Mouse (Mus musculus) CD4-positive, CD25-positive, alpha-beta regulatory T cell, adult 4 months (primary cell): ENCODE measurements around the gene Stra6l. TPM values are rescaled to one million over a fixed set of nuclear protein-coding genes. Genes with fewer than 3 reads are reported as not detected.

ENCODE experiments used
- ATAC-seq: one replicate; pipeline ENCODE4 v1.8.0; 2017
- polyA plus RNA-seq, 2 experiments: library from polyadenylated mRNA; unstranded; fragments of 100-300 nt; shearing (Covaris generic); gene quantifications; one replicate each; pipeline ENCODE4 v1.2.1; 2017

The Stra6l gene
- polyA plus RNA-seq, 2 experiments from 2014 or later = 0.27 TPM; not detected in 1

GRCm38 (mm10) chr4:45846263-45846662, 2.2 kb upstream of the Stra6l start:
- no peak for ATAC-seq

- no peak for ATAC-seq
Measured at GRCm38 (mm10) chr4:45848825-45849156, 327 bp downstream of the Stra6l start.

- no peak for ATAC-seq
Measured at GRCm38 (mm10) chr4:45849419-45849818, 955 bp downstream of the Stra6l start.

GRCm38 (mm10) chr4:45851640-45852051, 3.2 kb downstream of the Stra6l start:
- no peak for ATAC-seq

DNA sequence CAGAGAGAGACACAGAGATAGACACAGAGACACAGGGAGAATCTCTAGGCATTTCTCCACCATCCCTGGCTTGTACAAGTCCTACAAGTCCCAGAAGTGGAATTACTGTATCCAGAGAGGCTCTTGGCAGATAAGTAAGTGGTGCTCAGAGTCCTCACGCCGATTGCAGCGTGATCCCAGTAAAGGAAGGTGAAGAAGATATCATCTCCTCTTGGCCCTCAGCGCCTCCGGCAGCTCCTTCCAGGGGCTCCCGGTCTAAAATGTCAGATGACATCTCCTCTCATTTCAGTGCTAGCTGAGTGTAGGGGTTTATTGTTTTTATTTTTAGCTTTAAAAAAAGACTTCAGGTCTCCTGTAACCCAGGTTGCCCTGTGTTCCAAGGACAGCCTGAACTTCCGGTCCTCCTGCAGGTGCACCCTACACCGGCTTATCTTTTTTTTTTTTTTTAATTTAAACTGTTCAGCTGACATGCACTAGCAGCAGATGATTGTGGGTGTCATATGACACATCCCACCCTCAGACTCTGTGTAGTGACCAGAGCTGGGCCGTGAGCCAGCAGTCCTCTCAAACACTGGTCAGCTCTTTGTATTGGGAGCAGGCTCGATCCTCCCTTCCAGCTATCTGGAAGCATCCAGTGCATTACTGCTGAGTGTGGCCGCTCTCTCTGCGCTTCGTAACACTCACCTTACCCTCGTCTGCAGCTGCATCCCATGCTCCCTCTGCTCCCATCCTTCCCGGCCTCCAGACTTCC, 5.2 kb downstream of the Stra6l start:
- no peak for ATAC-seq

DNA sequence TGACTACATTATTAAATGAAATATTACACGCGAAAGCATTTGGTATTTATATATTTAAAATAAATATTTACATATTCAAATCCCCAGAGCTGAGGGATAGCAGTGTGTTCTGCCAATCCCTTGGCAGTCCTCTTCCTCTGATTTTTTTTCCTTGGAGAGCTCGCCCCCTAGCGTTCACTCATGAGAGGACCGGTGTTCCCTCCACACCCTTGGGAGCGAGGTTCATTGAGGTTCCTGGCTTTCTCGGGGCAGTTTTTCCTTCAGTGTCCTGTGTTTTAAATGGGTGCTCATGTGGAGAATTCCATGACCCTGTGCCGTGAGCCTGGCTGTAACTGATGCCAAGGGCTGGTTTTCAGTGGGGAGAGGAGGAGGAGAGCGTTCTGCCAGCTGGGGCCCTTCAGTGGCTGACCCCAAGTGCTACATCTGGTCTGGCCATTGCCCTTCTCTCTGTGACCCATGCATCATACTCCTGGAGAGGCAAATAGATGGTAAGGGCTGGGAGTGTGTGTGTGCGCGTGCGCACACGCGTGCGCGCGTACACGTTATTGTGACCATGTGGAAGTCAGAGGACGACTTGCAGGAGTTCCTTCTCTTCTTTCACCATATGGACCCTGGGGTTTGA, 7.5 kb downstream of the Stra6l start:
- no peak for ATAC-seq

DNA sequence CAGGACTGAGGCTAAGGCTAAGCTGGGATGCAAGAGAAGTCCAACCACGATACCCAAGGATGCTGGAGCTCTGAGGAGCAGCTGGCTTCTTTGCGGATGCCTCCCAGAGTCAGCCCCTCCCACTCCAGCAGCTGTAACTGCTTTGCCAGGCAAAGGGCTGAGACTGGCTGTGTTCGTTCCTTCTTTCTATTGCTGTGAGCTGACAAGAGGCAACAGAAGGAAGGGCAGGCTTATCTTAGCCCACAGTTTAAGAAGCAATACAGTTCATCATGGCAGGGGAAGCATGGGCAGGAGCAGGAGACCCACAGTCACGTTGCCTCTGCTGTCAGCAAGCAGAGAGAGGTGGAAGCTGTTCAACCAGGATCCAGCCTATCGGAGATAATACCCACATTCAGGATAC, 12.7 kb downstream of the Stra6l start:
- no peak for ATAC-seq

DNA sequence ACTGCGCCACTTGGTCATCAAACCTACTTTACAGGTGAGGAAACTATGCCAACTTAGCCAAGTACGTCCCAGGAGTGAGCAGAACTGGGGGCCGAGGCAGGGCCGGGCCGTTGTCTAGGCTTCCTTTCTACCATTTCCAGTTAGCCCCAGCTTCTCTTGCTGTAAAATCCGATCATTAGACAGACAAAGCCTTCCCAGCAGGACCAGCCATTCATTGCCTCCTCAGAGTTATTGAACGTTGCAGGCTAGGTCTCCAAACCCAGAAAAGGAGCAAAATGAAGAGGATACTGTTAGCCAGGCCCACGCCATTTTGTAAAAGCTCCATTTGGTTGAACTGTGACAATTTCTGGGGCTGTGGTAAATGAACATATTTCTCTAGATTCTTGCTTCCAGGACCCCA, 19.0 kb downstream of the Stra6l start:
- no peak for ATAC-seq

- ATAC-seq = no peak
Measured at GRCm38 (mm10) chr4:45869021-45869815, 20.8 kb downstream of the Stra6l start.

- no peak for ATAC-seq
Measured at GRCm38 (mm10) chr4:45872147-45872546, 23.7 kb downstream of the Stra6l start.

DNA sequence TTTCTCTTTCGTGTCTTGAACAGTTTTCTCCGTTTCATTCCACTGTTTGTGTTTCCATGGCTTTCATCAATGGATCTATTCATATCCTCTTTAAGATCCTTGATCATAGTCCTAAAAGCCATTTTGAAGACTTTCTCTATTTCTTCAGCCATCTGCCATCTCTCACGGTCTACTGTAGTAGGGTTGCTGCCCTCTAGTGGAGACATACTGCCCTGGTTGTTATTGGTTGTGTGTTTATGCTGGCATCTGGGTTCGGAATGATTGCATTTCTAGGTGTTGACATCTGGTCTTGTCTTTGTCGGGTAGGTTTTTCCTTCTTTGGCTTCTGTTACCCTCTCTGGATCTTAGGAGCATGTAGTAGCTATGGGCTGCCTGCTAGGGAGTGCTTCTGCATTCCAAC, 30.5 kb downstream of the Stra6l start:
- ATAC-seq = peak; percentile 49

GRCm38 (mm10) chr4:45882521-45882920, 34.1 kb downstream of the Stra6l start:
- no peak for ATAC-seq

- ATAC-seq = no peak
Measured at GRCm38 (mm10) chr4:45883250-45883649, 34.8 kb downstream of the Stra6l start.

GRCm38 (mm10) chr4:45889487-45889886, 41.0 kb downstream of the Stra6l start:
- ATAC-seq = no peak

- ATAC-seq = peak; percentile 85
Measured at GRCm38 (mm10) chr4:45890066-45890761, 41.8 kb downstream of the Stra6l start, which contains the start of gene Ccdc180. Gene Ccdc180 (plus strand): TSS chr4:45890303.

- no peak for ATAC-seq
Measured at GRCm38 (mm10) chr4:45896425-45897081, 48.1 kb downstream of the Stra6l start.

DNA sequence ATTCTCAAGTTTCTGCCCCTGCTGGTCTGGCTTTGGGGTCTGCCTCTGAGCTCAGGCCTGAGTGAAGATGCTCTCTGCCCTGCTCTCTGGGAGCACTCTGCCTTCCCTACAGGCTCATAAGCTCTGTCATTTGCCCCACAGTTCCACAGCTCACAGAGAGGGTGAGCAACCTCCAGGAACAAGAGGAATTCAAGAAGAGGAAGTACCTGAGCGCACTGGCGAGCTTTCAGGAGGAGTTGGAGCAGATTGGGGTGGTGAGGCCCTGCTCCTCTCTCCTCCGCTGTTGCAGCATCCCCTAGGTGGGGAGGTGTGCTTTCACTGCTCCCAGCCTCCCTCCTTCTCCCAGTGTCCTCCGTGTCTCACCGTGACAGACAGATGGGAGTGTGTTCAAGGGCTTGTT, 49.9 kb downstream of the Stra6l start:
- ATAC-seq = no peak

DNA sequence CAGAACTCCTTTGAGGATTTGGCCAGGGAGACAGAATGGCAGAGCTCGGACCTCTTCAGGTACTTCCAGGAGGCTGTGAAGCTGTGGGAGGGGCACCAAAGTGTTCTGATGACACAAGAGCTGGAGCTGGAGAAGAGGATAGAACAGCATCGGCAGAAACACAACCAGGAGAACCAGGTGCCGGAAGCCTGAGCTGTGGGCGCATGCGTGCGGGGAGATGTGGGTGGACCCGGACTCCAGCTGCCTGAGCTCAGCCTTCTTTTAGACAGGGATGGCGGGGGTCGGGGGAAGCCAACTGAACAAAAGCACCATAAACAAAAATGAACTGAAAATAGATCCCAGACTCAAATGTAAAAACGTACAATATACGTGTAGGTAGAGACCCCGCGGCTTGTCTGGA, 60.8 kb downstream of the Stra6l start:
- ATAC-seq = no peak

GRCm38 (mm10) chr4:45909924-45910323, 61.5 kb downstream of the Stra6l start:
- no peak for ATAC-seq

DNA sequence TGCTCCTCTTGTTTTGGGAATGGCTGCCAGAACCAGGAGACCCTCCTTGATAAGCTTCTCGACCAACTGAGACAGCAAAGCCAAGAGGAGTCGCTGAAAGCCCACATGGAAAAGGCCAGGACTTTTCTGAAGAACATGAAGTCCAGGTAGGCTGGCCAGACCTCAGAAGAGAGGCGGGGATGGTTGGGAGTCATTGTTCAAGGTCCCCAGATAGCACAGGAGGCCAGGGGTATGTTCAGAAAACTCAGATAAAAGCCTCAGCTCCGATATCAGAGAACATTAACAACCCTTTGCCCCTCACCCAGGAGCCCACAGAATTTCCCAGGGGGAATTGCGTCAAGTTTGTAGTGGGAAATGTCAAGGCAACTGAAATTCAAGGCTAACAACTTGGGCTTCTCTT, 62.8 kb downstream of the Stra6l start:
- no peak for ATAC-seq

DNA sequence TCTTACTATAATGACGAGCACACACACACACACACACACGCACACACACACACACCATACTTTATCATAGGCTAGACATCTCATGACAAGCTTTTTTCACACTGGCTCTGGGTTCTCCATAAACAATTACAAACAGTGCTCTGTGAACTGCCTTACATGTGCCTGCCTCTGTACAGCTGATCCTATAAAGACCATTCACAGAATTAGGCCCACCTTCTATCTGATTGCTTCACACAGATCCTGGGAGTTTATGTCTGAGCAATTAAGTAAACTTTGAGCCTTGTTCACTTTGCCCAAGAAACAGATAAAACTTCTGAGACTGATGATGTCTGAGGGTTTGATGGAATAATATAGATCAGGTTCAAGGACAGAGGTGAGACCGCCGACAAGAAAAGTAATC, 63.4 kb downstream of the Stra6l start:
- no peak for ATAC-seq

- ATAC-seq = no peak
Measured at GRCm38 (mm10) chr4:45917091-45917490, 68.6 kb downstream of the Stra6l start.
